Mouse (Mus musculus): ENCODE measurements at regions not wholly inside any gene's neighbourhood (a gene's known extent, or its start where the extent isn't known, plus 50 kb on each side); places are given as distances from the start of the nearest gene placed in this dataset.

DNA sequence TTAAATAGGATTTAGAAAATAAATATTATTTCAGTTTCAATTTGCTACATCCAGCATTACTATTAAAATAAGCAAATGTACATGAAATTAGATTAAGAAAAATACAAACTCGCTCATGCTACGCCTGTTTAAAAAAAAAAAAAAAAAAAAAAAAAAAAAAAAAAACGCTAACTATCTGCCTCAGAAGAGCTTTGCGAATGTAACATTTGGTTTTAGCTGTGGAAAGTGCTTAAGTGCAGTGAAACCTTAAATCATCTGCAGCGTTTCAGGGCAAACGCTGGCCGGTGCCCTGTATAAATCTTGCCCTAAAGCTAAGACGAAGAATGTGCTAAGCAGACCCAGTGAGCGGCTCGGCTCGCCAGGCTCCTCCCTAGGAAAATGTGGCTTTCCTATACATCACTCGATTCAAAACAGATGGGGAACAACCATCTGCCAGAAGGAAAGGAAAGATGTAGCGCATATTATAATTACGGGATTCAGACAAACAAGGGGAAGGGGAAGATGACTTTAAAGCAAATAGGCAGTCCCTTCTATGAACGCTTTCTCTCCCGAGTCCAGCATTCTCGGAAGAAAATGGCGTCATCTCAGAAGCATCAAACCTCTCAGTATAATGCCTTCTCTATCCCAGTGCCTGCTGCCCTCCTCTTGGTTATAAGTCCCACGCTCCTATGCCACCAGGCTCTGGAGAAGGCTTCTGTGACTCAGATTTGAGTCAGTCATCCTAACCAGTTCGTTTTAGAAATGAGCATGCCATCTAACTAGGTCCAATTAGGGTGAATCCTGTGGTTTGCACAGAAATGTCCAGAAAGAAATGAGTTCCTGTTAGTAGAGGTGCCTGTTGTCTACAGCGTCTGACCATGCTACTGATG is 105.2 kb upstream of the Supt20 start:
- Histone ChIP-seq H3K9ac (replicated peaks) (no peak overlapping the region), H3K9me3 (no peaks in the 10 kb centered on the region), H3K4me1 (no peaks in the 10 kb centered on the region), H3K27ac (replicated peaks) (peak overlapping the region; percentile 76), H3K4me2 (replicated peaks) (no peak overlapping the region), H3K27me3 (no peaks in the 10 kb centered on the region), H3K36me3 (no peaks in the 10 kb centered on the region), H3K4me3 (no peak overlapping the region)
- peak; percentile 68 for ATAC-seq (replicated peaks)
- 71% methylated on average over 21 of the region's 21 CpGs for WGBS

DNA sequence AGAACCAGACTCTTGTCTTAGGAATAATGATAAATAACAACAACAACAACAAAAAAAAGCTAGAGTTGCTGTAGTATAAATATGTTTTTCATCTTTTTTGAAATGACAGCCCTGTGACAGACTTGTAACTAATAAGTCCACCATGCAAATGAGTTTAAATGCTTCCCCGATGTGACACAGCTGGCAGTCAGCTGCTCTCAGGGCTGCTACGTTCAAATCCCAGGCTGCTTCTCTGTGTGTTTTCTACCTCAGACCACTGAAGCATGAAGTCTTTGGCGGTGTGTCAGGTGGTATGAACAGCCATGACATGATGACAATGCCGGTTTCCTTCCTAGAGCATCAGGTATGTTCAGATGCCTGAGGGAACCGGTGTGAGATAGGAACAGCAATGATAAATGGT is 104.4 kb upstream of the Supt20 start:
- H3K27ac ChIP-seq (replicated peaks): peak overlapping the region; percentile 76
- no peak overlapping the region for H3K4me3 ChIP-seq
- H3K4me2 ChIP-seq (replicated peaks): no peak overlapping the region
- no peak overlapping the region for H3K9ac ChIP-seq (replicated peaks)
- H3K36me3 ChIP-seq: no peaks in the 10 kb centered on the region
- ATAC-seq (replicated peaks): no peak
- no peaks in the 10 kb centered on the region for H3K27me3 ChIP-seq
- 65% methylated on average over 5 of the region's 5 CpGs for WGBS
- H3K4me1 ChIP-seq: no peaks in the 10 kb centered on the region
- no peaks in the 10 kb centered on the region for H3K9me3 ChIP-seq

DNA sequence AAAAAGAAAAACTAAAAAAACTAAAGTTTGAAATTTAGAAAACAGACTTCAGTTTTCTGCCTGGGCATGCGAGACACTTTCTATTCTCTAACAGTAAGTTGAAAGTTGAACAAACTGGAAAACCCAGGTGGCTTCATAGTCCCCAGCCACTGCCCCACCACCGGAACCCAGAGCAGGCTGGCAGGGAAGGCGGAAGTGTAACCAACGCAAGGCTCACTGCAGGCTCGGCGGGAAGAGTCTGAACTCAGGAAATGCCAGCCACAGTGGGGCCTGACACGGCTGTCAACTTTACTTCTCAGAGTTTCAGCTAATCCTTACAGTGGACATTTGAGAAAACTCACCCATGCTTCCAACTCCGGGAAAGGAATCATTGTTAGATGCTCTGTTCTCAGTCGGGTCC is 102.6 kb upstream of the Supt20 start:
- H3K9ac ChIP-seq (replicated peaks): no peak overlapping the region
- H3K27me3 ChIP-seq: no peaks in the 10 kb centered on the region
- 82% methylated on average over 9 of the region's 9 CpGs for WGBS
- H3K4me2 ChIP-seq (replicated peaks): no peak overlapping the region
- H3K4me3 ChIP-seq: no peak overlapping the region
- H3K9me3 ChIP-seq: no peaks in the 10 kb centered on the region
- no peak for ATAC-seq (replicated peaks)
- no peaks in the 10 kb centered on the region for H3K36me3 ChIP-seq
- H3K27ac ChIP-seq (replicated peaks): no peak overlapping the region
- no peaks in the 10 kb centered on the region for H3K4me1 ChIP-seq

DNA sequence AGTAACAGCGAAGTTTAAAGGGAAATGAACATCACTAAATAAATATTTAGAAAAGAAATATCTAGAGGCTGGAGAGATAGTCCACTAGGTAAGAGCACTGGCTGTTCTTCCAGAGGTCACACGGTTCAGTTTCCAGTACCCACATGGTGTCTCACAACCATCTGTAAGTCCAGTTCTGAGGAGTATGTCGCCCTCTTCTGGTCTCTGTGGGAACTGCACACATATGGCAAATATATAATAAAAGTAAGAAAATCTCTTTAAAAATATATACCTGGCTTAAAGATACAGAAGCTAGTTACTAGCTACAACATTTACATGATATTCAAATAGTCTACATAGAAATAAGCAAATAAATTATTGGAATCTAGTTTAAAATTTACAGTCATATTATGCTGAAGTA is 101.4 kb upstream of the Supt20 start:
- Histone ChIP-seq H3K4me2 (replicated peaks) (no peak overlapping the region), H3K4me3 (no peak overlapping the region), H3K9me3 (no peaks in the 10 kb centered on the region), H3K27ac (replicated peaks) (no peak overlapping the region), H3K4me1 (no peaks in the 10 kb centered on the region), H3K36me3 (no peaks in the 10 kb centered on the region), H3K27me3 (no peaks in the 10 kb centered on the region), H3K9ac (replicated peaks) (no peak overlapping the region)
- ATAC-seq (replicated peaks): no peak
- WGBS: 65% methylated on average over 3 of the region's 3 CpGs

DNA sequence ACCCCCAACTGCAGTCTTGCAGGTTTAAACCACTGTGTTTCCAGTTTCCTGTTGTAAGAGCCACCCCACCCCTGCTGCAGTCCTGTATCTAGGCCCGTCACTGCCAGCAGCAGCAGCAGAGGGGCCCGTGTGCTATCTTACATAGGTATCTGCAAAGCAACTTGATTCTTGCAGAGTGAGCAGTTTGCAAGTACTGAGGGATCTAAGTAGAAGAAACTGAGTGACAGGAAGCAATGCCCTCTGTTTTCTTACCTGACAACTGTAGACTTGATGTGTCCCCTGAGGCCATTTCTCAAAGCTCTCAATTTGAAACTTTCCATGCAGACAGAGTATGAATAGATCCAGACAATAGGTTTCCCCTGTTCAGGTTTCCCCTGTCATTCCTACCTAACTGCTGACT is 100.5 kb upstream of the Supt20 start:
- Histone ChIP-seq H3K4me2 (replicated peaks) (no peak overlapping the region), H3K27me3 (no peaks in the 10 kb centered on the region), H3K27ac (replicated peaks) (no peak overlapping the region), H3K4me1 (no peaks in the 10 kb centered on the region), H3K4me3 (no peak overlapping the region), H3K36me3 (no peaks in the 10 kb centered on the region), H3K9me3 (no peaks in the 10 kb centered on the region), H3K9ac (replicated peaks) (no peak overlapping the region)
- no peak for ATAC-seq (replicated peaks)
- 82% methylated on average over 2 of the region's 2 CpGs for WGBS

DNA sequence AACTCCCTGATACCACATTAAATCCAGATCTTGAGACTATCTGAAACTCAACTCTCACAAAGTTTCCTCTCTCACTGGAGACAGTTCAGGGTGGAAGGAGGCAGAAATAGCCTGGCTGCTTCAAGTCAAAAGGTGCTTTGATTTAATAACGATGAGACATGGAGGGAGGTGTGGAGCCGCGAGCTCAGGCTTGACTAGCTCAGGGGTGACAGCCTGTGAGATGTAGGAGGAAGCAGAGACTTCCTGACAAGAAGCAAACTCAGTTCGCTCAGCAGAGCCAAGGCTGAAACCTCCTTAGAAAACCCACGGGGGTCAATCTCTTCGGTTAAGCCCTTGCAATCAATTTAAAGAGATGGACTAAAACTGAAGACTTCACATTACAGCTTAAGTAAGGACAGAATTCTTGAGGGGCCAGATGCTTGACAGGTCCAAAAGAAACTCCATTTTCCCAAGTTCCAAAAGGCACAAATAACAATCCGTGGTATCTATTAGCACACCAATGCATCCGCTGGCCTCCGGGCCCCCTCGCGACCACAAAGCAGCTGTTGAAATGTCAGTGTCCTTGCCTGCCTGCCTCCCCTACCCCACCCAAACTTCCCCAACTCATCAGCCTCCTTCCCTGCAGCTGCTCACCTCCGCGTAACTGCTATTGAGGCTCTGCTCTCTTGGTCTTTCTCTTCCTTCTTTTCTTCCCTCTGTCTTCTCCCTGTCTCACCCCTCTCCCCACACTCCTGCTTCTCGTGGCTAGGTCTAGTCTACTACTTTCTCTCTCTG is 99.8 kb upstream of the Supt20 start:
- Histone ChIP-seq H3K36me3 (no peaks in the 10 kb centered on the region), H3K27me3 (no peaks in the 10 kb centered on the region), H3K27ac (replicated peaks) (no peak overlapping the region), H3K9me3 (no peaks in the 10 kb centered on the region), H3K4me1 (no peaks in the 10 kb centered on the region), H3K9ac (replicated peaks) (no peak overlapping the region), H3K4me2 (replicated peaks) (no peak overlapping the region), H3K4me3 (no peak overlapping the region)
- WGBS: 82% methylated on average over 14 of the region's 14 CpGs
- no peak for ATAC-seq (replicated peaks)

DNA sequence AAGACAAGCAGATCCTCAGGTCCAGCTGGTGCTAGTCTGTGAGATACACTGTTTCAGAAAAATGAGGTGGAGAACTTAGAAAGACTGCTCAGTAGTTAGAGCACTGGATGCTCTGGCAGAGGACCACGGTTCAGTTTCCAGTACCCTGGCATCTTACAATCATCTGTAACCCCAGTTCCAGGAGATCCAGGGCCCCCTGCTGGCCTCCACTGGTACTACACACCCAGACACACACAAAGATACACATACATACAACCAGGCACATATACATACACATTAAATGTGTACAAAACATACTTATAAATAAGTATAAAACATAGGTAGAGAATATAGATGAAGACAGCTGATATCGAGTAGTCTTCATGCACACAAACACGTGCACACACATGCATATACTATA is 97.4 kb upstream of the Supt20 start:
- ATAC-seq (replicated peaks): no peak
- Histone ChIP-seq H3K4me3 (no peak overlapping the region), H3K4me2 (replicated peaks) (no peak overlapping the region), H3K36me3 (no peaks in the 10 kb centered on the region), H3K9ac (replicated peaks) (no peak overlapping the region), H3K4me1 (no peaks in the 10 kb centered on the region), H3K27me3 (no peaks in the 10 kb centered on the region), H3K9me3 (no peaks in the 10 kb centered on the region), H3K27ac (replicated peaks) (no peak overlapping the region)
- WGBS: 89% methylated on average over 3 of the region's 3 CpGs

DNA sequence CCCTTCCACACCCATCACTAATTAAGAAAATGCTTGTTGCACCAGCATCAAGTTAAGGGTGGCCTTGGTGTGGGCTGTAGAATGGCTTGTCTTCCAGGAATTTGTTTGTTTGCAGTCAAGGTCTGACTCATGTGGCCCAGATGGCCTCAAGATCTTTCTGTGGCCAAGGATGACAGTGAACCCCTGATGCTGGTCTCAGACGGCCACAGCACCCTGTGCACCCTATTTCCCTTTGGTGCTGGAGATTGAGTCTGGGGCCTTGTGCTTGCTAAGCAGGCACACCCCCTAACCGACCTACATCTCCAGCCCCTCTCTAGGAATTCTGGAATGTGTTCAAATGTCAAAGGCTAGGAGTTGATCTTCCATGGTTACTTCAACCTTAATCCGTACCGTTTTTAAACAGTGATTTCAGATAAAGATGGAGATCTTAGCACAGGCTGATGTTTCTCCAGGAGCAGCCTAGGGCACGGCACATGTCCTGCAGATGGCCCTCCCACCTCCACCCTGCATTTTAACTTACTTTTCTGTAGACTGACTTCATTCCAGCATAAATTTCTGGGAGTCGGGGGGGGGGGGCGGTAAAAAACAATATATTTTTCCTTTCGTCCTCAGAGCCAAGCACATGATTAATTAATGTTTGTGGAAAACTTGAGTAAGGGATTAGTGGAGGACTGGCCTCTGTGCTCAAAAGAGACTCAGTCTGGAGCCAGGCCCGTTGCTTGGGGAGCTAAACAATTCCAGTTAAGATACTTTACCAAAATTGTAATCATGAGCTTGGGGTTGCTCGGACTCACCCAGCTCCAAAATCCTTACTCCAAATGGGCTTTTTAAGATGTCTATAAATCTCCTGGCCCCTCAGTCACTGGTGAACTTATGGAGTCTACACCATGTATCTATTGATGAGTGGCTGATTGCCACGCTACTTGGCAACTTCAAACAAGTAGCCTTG is 95.0 kb upstream of the Supt20 start:
- H3K27me3 ChIP-seq: no peaks in the 10 kb centered on the region
- no peak overlapping the region for H3K4me2 ChIP-seq (replicated peaks)
- H3K27ac ChIP-seq (replicated peaks): no peak overlapping the region
- 77% methylated on average over 11 of the region's 11 CpGs for WGBS
- no peak overlapping the region for H3K9ac ChIP-seq (replicated peaks)
- H3K4me3 ChIP-seq: no peak overlapping the region
- no peaks in the 10 kb centered on the region for H3K36me3 ChIP-seq
- no peaks in the 10 kb centered on the region for H3K9me3 ChIP-seq
- no peaks in the 10 kb centered on the region for H3K4me1 ChIP-seq
- ATAC-seq (replicated peaks): no peak

DNA sequence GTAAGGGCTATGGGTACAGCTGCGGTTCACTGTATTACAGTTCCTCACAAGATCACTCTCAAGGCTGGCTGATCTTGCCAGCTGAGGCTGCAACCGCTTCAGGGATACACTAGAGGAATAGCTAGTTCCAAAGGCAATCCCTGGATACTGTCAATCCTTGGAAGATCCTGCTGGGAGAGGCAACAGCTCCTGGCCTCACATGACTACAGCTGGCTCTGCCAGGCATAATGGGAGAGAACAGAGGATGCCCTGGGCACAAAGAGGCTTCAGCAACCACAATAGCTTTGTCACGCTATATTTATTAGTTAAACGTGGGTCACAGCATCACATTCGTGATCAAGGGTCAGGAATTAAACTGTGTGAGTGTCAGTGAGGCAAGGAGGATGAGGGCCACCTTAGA is 94.3 kb upstream of the Supt20 start:
- Histone ChIP-seq H3K9ac (replicated peaks) (no peak overlapping the region), H3K4me3 (no peak overlapping the region), H3K27ac (replicated peaks) (no peak overlapping the region), H3K4me2 (replicated peaks) (no peak overlapping the region), H3K4me1 (no peaks in the 10 kb centered on the region), H3K36me3 (no peaks in the 10 kb centered on the region), H3K27me3 (no peaks in the 10 kb centered on the region), H3K9me3 (no peaks in the 10 kb centered on the region)
- 79% methylated on average over 5 of the region's 5 CpGs for WGBS
- no peak for ATAC-seq (replicated peaks)

DNA sequence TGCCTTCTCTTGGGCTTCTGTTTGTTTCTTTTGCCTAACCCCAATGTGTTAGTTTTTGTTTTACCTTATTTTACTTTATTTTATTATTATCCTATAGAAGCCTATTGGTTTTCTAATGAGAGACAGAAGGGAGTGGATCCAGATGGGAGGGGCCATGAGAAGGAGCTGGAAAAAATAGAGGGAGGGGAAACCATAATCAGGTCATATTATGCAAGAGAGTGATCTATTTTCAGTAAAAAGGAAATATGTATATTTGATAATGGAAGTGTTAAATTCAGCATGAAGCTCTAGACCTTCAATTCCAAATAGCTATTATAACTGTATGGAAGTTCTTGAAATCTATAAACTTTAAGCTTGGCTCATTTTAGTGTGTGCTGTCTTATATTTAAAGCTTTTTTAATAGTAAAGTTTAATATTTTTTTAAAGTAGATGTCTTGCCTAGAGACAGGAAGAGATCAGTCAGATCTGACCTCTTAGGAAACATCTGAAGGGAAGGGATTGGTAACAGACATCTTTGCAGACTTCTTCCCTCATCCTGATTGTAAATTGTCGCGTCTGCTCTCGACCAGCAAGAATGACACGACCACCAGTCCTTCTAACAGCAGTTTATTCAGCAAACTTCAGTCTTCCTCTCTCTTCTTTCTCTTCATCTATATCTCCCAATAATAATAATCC is 87.8 kb upstream of the Supt20 start:
- H3K4me3 ChIP-seq: no peak overlapping the region
- no peak for ATAC-seq (replicated peaks)
- H3K36me3 ChIP-seq: no peaks in the 10 kb centered on the region
- WGBS: 92% methylated on average over 4 of the region's 4 CpGs
- no peaks in the 10 kb centered on the region for H3K9me3 ChIP-seq
- no peak overlapping the region for H3K9ac ChIP-seq (replicated peaks)
- no peaks in the 10 kb centered on the region for H3K4me1 ChIP-seq
- H3K27ac ChIP-seq (replicated peaks): no peak overlapping the region
- no peaks in the 10 kb centered on the region for H3K27me3 ChIP-seq
- H3K4me2 ChIP-seq (replicated peaks): no peak overlapping the region

DNA sequence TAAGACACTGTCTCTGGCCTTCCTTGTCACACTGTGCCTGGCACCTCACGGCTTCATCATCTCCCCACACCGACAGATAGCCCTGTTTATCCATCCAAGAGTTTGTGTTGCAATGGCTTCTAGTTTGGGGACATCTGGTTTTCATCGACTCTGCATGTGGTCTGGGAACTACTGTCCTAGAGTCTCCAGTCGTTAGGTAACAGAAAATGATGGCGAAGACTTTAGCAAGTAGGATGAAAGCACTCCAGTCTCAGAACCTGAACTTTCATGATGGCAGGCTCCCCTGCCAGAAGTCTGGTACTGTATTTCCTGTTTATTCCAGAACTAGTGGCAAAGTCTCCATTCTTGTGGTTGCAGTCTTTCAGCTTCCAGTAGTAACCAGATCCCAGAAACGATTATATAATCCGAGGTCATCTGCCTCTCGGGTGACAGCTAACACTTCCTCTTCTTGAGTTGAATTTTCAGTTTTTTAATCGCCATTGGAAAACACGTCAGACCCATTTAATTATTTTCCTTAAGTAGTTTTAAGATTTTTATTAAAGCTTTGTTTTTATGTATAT is 81.1 kb upstream of the Supt20 start:
- Histone ChIP-seq H3K4me1 (no peaks in the 10 kb centered on the region), H3K4me3 (no peak overlapping the region), H3K36me3 (no peaks in the 10 kb centered on the region), H3K9ac (replicated peaks) (no peak overlapping the region), H3K27ac (replicated peaks) (no peak overlapping the region), H3K4me2 (replicated peaks) (no peak overlapping the region), H3K27me3 (no peaks in the 10 kb centered on the region), H3K9me3 (no peaks in the 10 kb centered on the region)
- ATAC-seq (replicated peaks): no peak
- 88% methylated on average over 10 of the region's 10 CpGs for WGBS
